Mouse (Mus musculus): ENCODE measurements at regions not wholly inside any gene's neighbourhood (a gene's known extent, or its start where the extent isn't known, plus 50 kb on each side); places are given as distances from the start of the nearest gene placed in this dataset.

- no peak for ATAC-seq (ENCODE audit: low FRiP score, low TSS enrichment)
- no peak overlapping the region for H3K27ac ChIP-seq (ENCODE audit: low read depth, low read length)
- H3K4me1 ChIP-seq (ENCODE audit: control insufficient read depth, insufficient read depth, low read length): no peaks in the 10 kb centered on the region
- H3K4me2 ChIP-seq (replicated peaks; ENCODE audit: low read depth, low read length): no peak overlapping the region
- 65% methylated on average over 7 of the region's 7 CpGs for WGBS
- no peak overlapping the region for H3K9ac ChIP-seq (ENCODE audit: low read depth, low read length)
- H3K27me3 ChIP-seq (ENCODE audit: control insufficient read depth, insufficient read depth, low read length): no peaks in the 10 kb centered on the region
- no peaks in the 10 kb centered on the region for H3K9me3 ChIP-seq (ENCODE audit: control insufficient read depth, low read length)
- no peak overlapping the region for H3K4me3 ChIP-seq (ENCODE audit: low read length)
- no peaks in the 10 kb centered on the region for H3K36me3 ChIP-seq (ENCODE audit: control insufficient read depth, insufficient read depth, low read length)
These were observed 148.7 kb upstream of the Ankrd50 start for GRCm38 (mm10) chr3:38633347-38633746.

GRCm38 (mm10) chr3:38625575-38626184 lies 141.0 kb upstream of the Ankrd50 start:
- WGBS: 62% methylated on average over 12 of the region's 12 CpGs

GRCm38 (mm10) chr3:38617989-38618388 lies 133.3 kb upstream of the Ankrd50 start:
- Histone ChIP-seq H3K27me3 (ENCODE audit: control insufficient read depth, insufficient read depth, low read length) (no peaks in the 10 kb centered on the region), H3K9ac (ENCODE audit: low read depth, low read length) (no peak overlapping the region), H3K36me3 (ENCODE audit: control insufficient read depth, insufficient read depth, low read length) (no peaks in the 10 kb centered on the region), H3K4me3 (ENCODE audit: low read length) (no peak overlapping the region), H3K4me2 (replicated peaks; ENCODE audit: low read depth, low read length) (no peak overlapping the region), H3K4me1 (ENCODE audit: control insufficient read depth, insufficient read depth, low read length) (no peaks in the 10 kb centered on the region), H3K27ac (ENCODE audit: low read depth, low read length) (no peak overlapping the region), H3K9me3 (ENCODE audit: control insufficient read depth, low read length) (no peaks in the 10 kb centered on the region)
- ATAC-seq (ENCODE audit: low FRiP score, low TSS enrichment): no peak
- 69% methylated on average over 3 of the region's 3 CpGs for WGBS

More at GRCm38 (mm10) chr3:38625575-38626184, 141.0 kb upstream of the Ankrd50 start:
- no peak overlapping the region for H3K9ac ChIP-seq (ENCODE audit: low read depth, low read length)
- H3K36me3 ChIP-seq (ENCODE audit: control insufficient read depth, insufficient read depth, low read length): no peaks in the 10 kb centered on the region
- H3K4me2 ChIP-seq (replicated peaks; ENCODE audit: low read depth, low read length): no peak overlapping the region
- no peak overlapping the region for H3K27ac ChIP-seq (ENCODE audit: low read depth, low read length)
- H3K4me1 ChIP-seq (ENCODE audit: control insufficient read depth, insufficient read depth, low read length): no peaks in the 10 kb centered on the region
- no peak overlapping the region for H3K4me3 ChIP-seq (ENCODE audit: low read length)
- H3K9me3 ChIP-seq (ENCODE audit: control insufficient read depth, low read length): no peaks in the 10 kb centered on the region
- no peaks in the 10 kb centered on the region for H3K27me3 ChIP-seq (ENCODE audit: control insufficient read depth, insufficient read depth, low read length)
- no peak for ATAC-seq (ENCODE audit: low FRiP score, low TSS enrichment)

GRCm38 (mm10) chr3:38617217-38617616 lies 132.6 kb upstream of the Ankrd50 start:
- Histone ChIP-seq H3K27ac (ENCODE audit: low read depth, low read length) (no peak overlapping the region), H3K4me2 (replicated peaks; ENCODE audit: low read depth, low read length) (no peak overlapping the region), H3K27me3 (ENCODE audit: control insufficient read depth, insufficient read depth, low read length) (no peaks in the 10 kb centered on the region), H3K9me3 (ENCODE audit: control insufficient read depth, low read length) (no peaks in the 10 kb centered on the region), H3K4me3 (ENCODE audit: low read length) (no peak overlapping the region), H3K9ac (ENCODE audit: low read depth, low read length) (no peak overlapping the region), H3K4me1 (ENCODE audit: control insufficient read depth, insufficient read depth, low read length) (no peaks in the 10 kb centered on the region), H3K36me3 (ENCODE audit: control insufficient read depth, insufficient read depth, low read length) (no peaks in the 10 kb centered on the region)
- ATAC-seq (ENCODE audit: low FRiP score, low TSS enrichment): no peak
- 91% methylated on average over 8 of the region's 8 CpGs for WGBS

- no peak overlapping the region for H3K9ac ChIP-seq (ENCODE audit: low read depth, low read length)
- WGBS: 75% methylated on average over 6 of the region's 6 CpGs
- ATAC-seq (ENCODE audit: low FRiP score, low TSS enrichment): no peak
- no peak overlapping the region for H3K27ac ChIP-seq (ENCODE audit: low read depth, low read length)
- no peak overlapping the region for H3K4me3 ChIP-seq (ENCODE audit: low read length)
- H3K4me2 ChIP-seq (replicated peaks; ENCODE audit: low read depth, low read length): no peak overlapping the region
- no peaks in the 10 kb centered on the region for H3K27me3 ChIP-seq (ENCODE audit: control insufficient read depth, insufficient read depth, low read length)
- no peaks in the 10 kb centered on the region for H3K4me1 ChIP-seq (ENCODE audit: control insufficient read depth, insufficient read depth, low read length)
- H3K36me3 ChIP-seq (ENCODE audit: control insufficient read depth, insufficient read depth, low read length): no peaks in the 10 kb centered on the region
- no peaks in the 10 kb centered on the region for H3K9me3 ChIP-seq (ENCODE audit: control insufficient read depth, low read length)
These were observed 129.1 kb upstream of the Ankrd50 start for GRCm38 (mm10) chr3:38613706-38614105.

- no peak overlapping the region for H3K4me2 ChIP-seq (replicated peaks; ENCODE audit: low read depth, low read length)
- H3K27me3 ChIP-seq (ENCODE audit: control insufficient read depth, insufficient read depth, low read length): no peaks in the 10 kb centered on the region
- WGBS: 100% methylated on average over 1 of the region's 1 CpGs
- H3K27ac ChIP-seq (ENCODE audit: low read depth, low read length): no peak overlapping the region
- ATAC-seq (ENCODE audit: low FRiP score, low TSS enrichment): no peak
- H3K9ac ChIP-seq (ENCODE audit: low read depth, low read length): no peak overlapping the region
- H3K4me3 ChIP-seq (ENCODE audit: low read length): no peak overlapping the region
- H3K9me3 ChIP-seq (ENCODE audit: control insufficient read depth, low read length): no peaks in the 10 kb centered on the region
- H3K36me3 ChIP-seq (ENCODE audit: control insufficient read depth, insufficient read depth, low read length): no peaks in the 10 kb centered on the region
- H3K4me1 ChIP-seq (ENCODE audit: control insufficient read depth, insufficient read depth, low read length): no peaks in the 10 kb centered on the region
These were observed 106.9 kb upstream of the Ankrd50 start for GRCm38 (mm10) chr3:38591531-38591930.

- Histone ChIP-seq H3K27ac (ENCODE audit: low read depth, low read length) (no peak overlapping the region), H3K27me3 (ENCODE audit: control insufficient read depth, insufficient read depth, low read length) (no peaks in the 10 kb centered on the region), H3K4me2 (replicated peaks; ENCODE audit: low read depth, low read length) (no peak overlapping the region), H3K36me3 (ENCODE audit: control insufficient read depth, insufficient read depth, low read length) (no peaks in the 10 kb centered on the region), H3K4me3 (ENCODE audit: low read length) (no peak overlapping the region), H3K4me1 (ENCODE audit: control insufficient read depth, insufficient read depth, low read length) (no peaks in the 10 kb centered on the region), H3K9ac (ENCODE audit: low read depth, low read length) (no peak overlapping the region), H3K9me3 (ENCODE audit: control insufficient read depth, low read length) (no peaks in the 10 kb centered on the region)
- ATAC-seq (ENCODE audit: low FRiP score, low TSS enrichment): no peak
These were observed 104.3 kb upstream of the Ankrd50 start for GRCm38 (mm10) chr3:38588966-38589365.

- Histone ChIP-seq H3K4me2 (replicated peaks; ENCODE audit: low read depth, low read length) (no peak overlapping the region), H3K4me3 (ENCODE audit: low read length) (no peak overlapping the region), H3K4me1 (ENCODE audit: control insufficient read depth, insufficient read depth, low read length) (no peaks in the 10 kb centered on the region), H3K27me3 (ENCODE audit: control insufficient read depth, insufficient read depth, low read length) (no peaks in the 10 kb centered on the region), H3K9ac (ENCODE audit: low read depth, low read length) (no peak overlapping the region), H3K9me3 (ENCODE audit: control insufficient read depth, low read length) (no peaks in the 10 kb centered on the region), H3K36me3 (ENCODE audit: control insufficient read depth, insufficient read depth, low read length) (no peaks in the 10 kb centered on the region), H3K27ac (ENCODE audit: low read depth, low read length) (no peak overlapping the region)
- 78% methylated on average over 5 of the region's 5 CpGs for WGBS
- ATAC-seq (ENCODE audit: low FRiP score, low TSS enrichment): no peak
These were observed 100.9 kb upstream of the Ankrd50 start for GRCm38 (mm10) chr3:38585509-38585908.

GRCm38 (mm10) chr3:38579781-38580180 lies 95.1 kb upstream of the Ankrd50 start:
- no peak overlapping the region for H3K27ac ChIP-seq (ENCODE audit: low read depth, low read length)
- 82% methylated on average over 1 of the region's 1 CpGs for WGBS
- no peaks in the 10 kb centered on the region for H3K4me1 ChIP-seq (ENCODE audit: control insufficient read depth, insufficient read depth, low read length)
- no peak overlapping the region for H3K9ac ChIP-seq (ENCODE audit: low read depth, low read length)
- no peak overlapping the region for H3K4me2 ChIP-seq (replicated peaks; ENCODE audit: low read depth, low read length)
- H3K36me3 ChIP-seq (ENCODE audit: control insufficient read depth, insufficient read depth, low read length): no peaks in the 10 kb centered on the region
- H3K27me3 ChIP-seq (ENCODE audit: control insufficient read depth, insufficient read depth, low read length): no peaks in the 10 kb centered on the region
- no peaks in the 10 kb centered on the region for H3K9me3 ChIP-seq (ENCODE audit: control insufficient read depth, low read length)
- no peak overlapping the region for H3K4me3 ChIP-seq (ENCODE audit: low read length)
- ATAC-seq (ENCODE audit: low FRiP score, low TSS enrichment): no peak

All from kidney, embryonic 14.5 days (tissue).